Mouse (Mus musculus) bone marrow, adult 2 months (tissue): Measurements from ENCODE around the gene Drg1.
"Not testable (repeated sequence)": the region's sequence is repeated elsewhere in the genome, so short reads cannot be mapped to it uniquely, and the experiment has no call there.

Source experiments
- CTCF ChIP-seq: fragments of 200-500 bp; IDR thresholded peaks from 2 replicates; pipeline ENCODE4 v1.5.1; 2011; ENCODE audit warnings: low read length, control low read depth; ENCODE audit not compliant: control insufficient read depth, insufficient read depth
- POLR2A ChIP-seq: fragments of 200-500 bp; IDR thresholded peaks from 2 replicates; pipeline ENCODE4 v1.6.1; 2011; ENCODE audit warnings: low read depth, mild to moderate bottlenecking, control low read depth, low read length, borderline replicate concordance; ENCODE audit not compliant: control insufficient read depth

DNA sequence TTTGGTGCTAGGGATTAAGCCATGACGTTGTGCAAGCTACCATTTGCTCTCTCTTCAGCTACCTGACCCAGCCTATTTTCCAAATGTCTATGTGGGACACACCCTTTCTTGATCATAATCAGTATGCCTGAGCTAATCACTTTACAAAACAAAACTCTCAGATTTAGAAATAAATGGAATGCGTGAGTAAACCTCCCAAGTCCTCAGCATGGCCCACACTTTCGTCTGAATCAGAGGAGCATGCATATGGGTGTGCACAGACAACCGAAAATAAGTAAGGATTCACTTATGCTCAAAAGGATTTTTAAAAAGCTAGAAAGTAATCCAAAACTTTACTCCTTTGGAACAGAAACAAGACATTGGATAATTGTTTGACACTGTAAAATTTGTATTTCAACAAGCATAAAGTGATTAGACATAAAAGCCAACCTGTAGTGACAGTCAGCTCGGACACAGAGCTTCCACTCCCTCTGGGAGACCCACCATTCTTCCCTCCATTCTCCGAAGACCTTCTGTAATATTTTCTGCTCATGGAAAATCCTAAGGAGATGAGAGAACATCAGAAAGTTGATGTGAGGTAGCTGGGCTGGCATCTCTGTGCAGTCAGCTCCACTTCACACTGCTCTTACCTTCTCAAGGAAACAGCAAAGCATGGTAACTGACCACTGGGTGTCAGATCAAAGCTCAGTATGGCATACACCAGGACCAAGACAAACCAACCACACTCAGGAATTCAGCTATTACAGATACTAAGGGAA, 87.1 kb downstream of the Drg1 start:
- TF ChIP-seq CTCF, POLR2A: not testable (repeated sequence)
